Mouse (Mus musculus) MEL (cell line): ENCODE results near the gene Dnaja3.

Experiments
- CTCF ChIP-seq, 3 experiments: IDR thresholded peaks in 2 of 3; conservative IDR thresholded peaks in 1 of 3; 2 replicates each; pipeline ENCODE4 v1.5.1; 2011 to 2012; ENCODE audit warnings: low read length in 3 of 3, low read depth in 2 of 3, mild to moderate bottlenecking in 2 of 3, improper control_type of control experiment in 1 of 3, inconsistent platforms in 1 of 3, mixed read lengths in 1 of 3, moderate library complexity in 1 of 3; ENCODE audit not compliant: control insufficient read depth in 1 of 3, insufficient read depth in 1 of 3, poor library complexity in 1 of 3, severe bottlenecking in 1 of 3
- EP300 ChIP-seq, 2 experiments: IDR thresholded peaks; 2 replicates each; pipeline ENCODE4 v1.6.1; 2011; ENCODE audit warnings: improper control_type of control experiment in 2 of 2, low read length in 2 of 2, low read depth in 1 of 2, mild to moderate bottlenecking in 1 of 2
- MEF2A ChIP-seq: IDR thresholded peaks from 2 replicates; pipeline ENCODE4 v1.6.1; 2014; ENCODE audit warnings: low read depth, mild to moderate bottlenecking, inconsistent platforms, low read length, improper control_type of control experiment; ENCODE audit not compliant: poor library complexity, insufficient replicate concordance, severe bottlenecking; ENCODE audit errors: extremely low read depth
- POLR2A ChIP-seq, 2 experiments: IDR thresholded peaks; 2 replicates each; pipeline ENCODE4 v1.6.1; 2011 to 2012; ENCODE audit warnings: low read length in 2 of 2, mild to moderate bottlenecking in 2 of 2, control low read depth in 1 of 2, improper control_type of control experiment in 1 of 2, low read depth in 1 of 2, moderate library complexity in 1 of 2; ENCODE audit not compliant: control insufficient read depth in 1 of 2, insufficient read depth in 1 of 2, poor library complexity in 1 of 2
- POLR2AphosphoS2 ChIP-seq: IDR thresholded peaks from 2 replicates; pipeline ENCODE4 v1.6.1; 2011; ENCODE audit warnings: low read length, improper control_type of control experiment
- RAD21 ChIP-seq: IDR thresholded peaks from 2 replicates; pipeline ENCODE4 v1.6.1; 2011; ENCODE audit warnings: mild to moderate bottlenecking, low read depth, low read length, improper control_type of control experiment
- SIN3A ChIP-seq: IDR thresholded peaks from 2 replicates; pipeline ENCODE4 v1.6.1; 2012; ENCODE audit warnings: low read length, improper control_type of control experiment, inconsistent platforms
- SMC3 ChIP-seq: IDR thresholded peaks from 2 replicates; pipeline ENCODE4 v1.6.1; 2011; ENCODE audit warnings: low read depth, low read length, improper control_type of control experiment
- UBTF ChIP-seq: IDR thresholded peaks from 2 replicates; pipeline ENCODE4 v1.6.1; 2012; ENCODE audit warnings: low read depth, mild to moderate bottlenecking, inconsistent platforms, low read length, improper control_type of control experiment, moderate library complexity, borderline replicate concordance; ENCODE audit not compliant: insufficient read depth
- ZKSCAN1 ChIP-seq: IDR thresholded peaks from 2 replicates; pipeline ENCODE4 v1.6.1; 2012; ENCODE audit warnings: low read depth, mild to moderate bottlenecking, inconsistent platforms, low read length, improper control_type of control experiment, moderate library complexity

DNA sequence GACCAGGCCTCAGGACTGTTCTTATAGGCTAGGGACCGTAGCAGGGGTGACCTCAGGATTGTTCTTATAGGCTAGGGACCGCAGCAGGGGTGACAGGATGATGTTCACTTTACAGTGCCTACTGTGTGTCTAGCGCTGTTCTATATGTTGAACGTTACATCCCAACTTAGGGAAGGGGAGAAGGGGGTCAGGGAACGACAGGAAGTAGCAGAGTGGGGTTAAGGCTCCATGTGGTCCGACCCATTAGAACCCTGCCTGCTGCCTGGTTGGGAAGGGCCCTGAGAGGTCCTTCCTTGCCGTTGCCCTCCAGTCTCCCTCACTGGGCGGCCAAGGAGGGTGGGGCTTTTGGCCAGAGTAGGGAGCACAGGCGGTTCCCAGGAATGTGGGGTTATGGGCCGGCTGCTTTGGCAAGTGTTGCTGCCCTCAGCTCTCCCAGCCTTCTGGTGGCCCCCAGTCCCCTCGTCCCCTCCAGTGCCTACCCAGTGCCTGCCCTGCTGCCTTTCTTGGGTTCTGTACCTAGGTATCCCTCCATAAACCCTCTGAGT lies 35.4 kb upstream of the Dnaja3 start:
- TF ChIP-seq POLR2A (IDR thresholded peaks at IDR 0.05; ENCODE audit: control insufficient read depth in 1 of 2, insufficient read depth in 1 of 2, low read depth in 1 of 2, low read length in 2 of 2, poor library complexity in 1 of 2) (no peak), RAD21 (no peak), UBTF (no peak), CTCF (IDR thresholded peaks at IDR 0.05 in 2 of 3, conservative IDR thresholded peaks at IDR 0.05 in 1 of 3; ENCODE audit: control insufficient read depth in 1 of 3, insufficient read depth in 1 of 3, low read depth in 2 of 3, low read length in 3 of 3, poor library complexity in 1 of 3, severe bottlenecking in 1 of 3) (no peak), EP300 (IDR thresholded peaks at IDR 0.05; ENCODE audit: low read depth in 1 of 2, low read length in 2 of 2) (no peak), ZKSCAN1 (no peak), SIN3A (no peak), SMC3 (no peak), POLR2AphosphoS2 (no peak), MEF2A (no peak)
